Mouse (Mus musculus): Measurements from ENCODE around the gene Map6.

DNA sequence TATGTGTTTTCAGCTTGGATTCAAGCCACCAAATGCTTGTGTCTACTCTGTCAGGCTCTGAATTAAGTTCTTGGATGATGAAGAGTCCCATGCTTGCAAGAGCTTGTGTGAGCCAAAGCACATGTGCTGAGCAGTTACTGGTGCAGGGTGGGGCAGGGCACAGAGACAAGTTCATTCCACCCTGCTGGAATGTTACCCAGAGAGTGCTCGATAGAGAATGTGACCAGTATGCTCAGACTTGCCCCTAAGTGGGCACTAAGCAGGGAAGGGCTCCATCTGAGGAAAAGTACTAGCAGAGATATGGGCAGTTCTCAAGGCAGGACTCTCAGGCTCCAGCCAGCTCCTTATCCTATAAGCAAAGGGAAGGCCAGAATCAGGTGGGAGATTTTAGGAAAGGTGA, 9.4 kb downstream of the Map6 start:
- TF ChIP-seq CTCF (IDR thresholded peaks at IDR 0.05; ENCODE audit: extremely low read depth, insufficient read depth, low read length) (no peak), POLR2A (IDR thresholded peaks at IDR 0.05; ENCODE audit: extremely low read depth, insufficient read depth, low read length) (no peak)
